Mouse (Mus musculus) MEL (cell line): ENCODE measurements at regions not wholly inside any gene's neighbourhood (a gene's known extent, or its start where the extent isn't known, plus 50 kb on each side); places are given as distances from the start of the nearest gene placed in this dataset.

Experiments used
- DNase-seq: peaks from one replicate; pipeline ENCODE4 v3.0.0; 2011; ENCODE audit warnings: low read depth, low spot score
- H3K27ac ChIP-seq: 2 replicates; pipeline ENCODE4 v1.5.1; 2012; ENCODE audit warnings: low read depth, mild to moderate bottlenecking, control low read depth, low read length, moderate library complexity; ENCODE audit not compliant: control insufficient read depth
- H3K27me3 ChIP-seq, 2 experiments: fragments of 150-350 bp in 1 of 2; sonication (generic) in 1 of 2; 2 replicates each; pipeline ENCODE4 v1.6.1; 2012; ENCODE audit warnings: low read length in 2 of 2, mild to moderate bottlenecking in 2 of 2, improper control_type of control experiment in 1 of 2, moderate library complexity in 1 of 2; ENCODE audit not compliant: insufficient read depth in 2 of 2, control insufficient read depth in 1 of 2
- H3K36me3 ChIP-seq, 2 experiments: 2 replicates each; pipeline ENCODE4 v1.6.1; 2012 to 2014; ENCODE audit warnings: low read length in 2 of 2, improper control_type of control experiment in 1 of 2, inconsistent platforms in 1 of 2, mild to moderate bottlenecking in 1 of 2; ENCODE audit not compliant: insufficient read depth in 2 of 2, control insufficient read depth in 1 of 2
- H3K4me1 ChIP-seq, 2 experiments: fragments of 150-350 bp in 1 of 2; sonication (generic) in 1 of 2; 2 replicates each; pipeline ENCODE4 v1.6.1; 2012; ENCODE audit warnings: low read length in 2 of 2, improper control_type of control experiment in 1 of 2, mild to moderate bottlenecking in 1 of 2; ENCODE audit not compliant: insufficient read depth in 2 of 2, control insufficient read depth in 1 of 2
- H3K4me3 ChIP-seq, 2 experiments: fragments of 150-350 bp in 1 of 2; sonication (generic) in 1 of 2; 2 replicates each; pipeline ENCODE4 v1.5.1; 2012; ENCODE audit warnings: low read depth in 2 of 2, low read length in 2 of 2, mild to moderate bottlenecking in 2 of 2, moderate library complexity in 2 of 2, control low read depth in 1 of 2, improper control_type of control experiment in 1 of 2; ENCODE audit not compliant: control insufficient read depth in 1 of 2, insufficient read depth in 1 of 2
- H3K79me2 ChIP-seq: 2 replicates; pipeline ENCODE4 v1.6.1; 2012; ENCODE audit warnings: mild to moderate bottlenecking, low read length, moderate library complexity; ENCODE audit not compliant: control insufficient read depth, poor library complexity, insufficient read depth
- H3K9ac ChIP-seq: 2 replicates; pipeline ENCODE4 v1.6.1; 2012; ENCODE audit warnings: low read depth, mild to moderate bottlenecking, control low read depth, low read length, moderate library complexity; ENCODE audit not compliant: control insufficient read depth, poor library complexity, severe bottlenecking
- H3K9me3 ChIP-seq: fragments of 150-350 bp; sonication (generic); replicated peaks from 2 replicates; pipeline ENCODE4 v1.6.1; 2012; ENCODE audit warnings: mild to moderate bottlenecking, low read length, improper control_type of control experiment, moderate library complexity; ENCODE audit not compliant: insufficient read depth
- BHLHE40 ChIP-seq: IDR thresholded peaks from 2 replicates; pipeline ENCODE4 v1.6.1; 2012; ENCODE audit warnings: low read depth, mild to moderate bottlenecking, inconsistent platforms, low read length, improper control_type of control experiment, borderline replicate concordance
- CHD2 ChIP-seq: IDR thresholded peaks from 2 replicates; pipeline ENCODE4 v1.6.1; 2011; ENCODE audit warnings: low read length, improper control_type of control experiment
- E2F4 ChIP-seq: IDR thresholded peaks from 2 replicates; pipeline ENCODE4 v1.6.1; 2011; ENCODE audit warnings: low read depth, low read length, improper control_type of control experiment, borderline replicate concordance
- ELF1 ChIP-seq: IDR thresholded peaks from 2 replicates; pipeline ENCODE4 v1.6.1; 2014; ENCODE audit warnings: low read depth, mild to moderate bottlenecking, inconsistent platforms, low read length, improper control_type of control experiment, moderate library complexity
- EP300 ChIP-seq, 2 experiments: IDR thresholded peaks; 2 replicates each; pipeline ENCODE4 v1.6.1; 2011; ENCODE audit warnings: improper control_type of control experiment in 2 of 2, low read length in 2 of 2, low read depth in 1 of 2, mild to moderate bottlenecking in 1 of 2
- ETS1 ChIP-seq: IDR thresholded peaks from 2 replicates; pipeline ENCODE4 v1.6.1; 2012; ENCODE audit warnings: low read depth, mild to moderate bottlenecking, inconsistent platforms, low read length, improper control_type of control experiment, moderate library complexity
- GABPA ChIP-seq: IDR thresholded peaks from 2 replicates; pipeline ENCODE4 v1.6.1; 2012; ENCODE audit warnings: low read depth, mild to moderate bottlenecking, inconsistent platforms, low read length, improper control_type of control experiment, moderate library complexity
- HCFC1 ChIP-seq: IDR thresholded peaks from 2 replicates; pipeline ENCODE4 v1.6.1; 2012; ENCODE audit warnings: low read depth, mild to moderate bottlenecking, inconsistent platforms, low read length, improper control_type of control experiment, moderate library complexity
- KAT2A ChIP-seq: conservative IDR thresholded peaks from 2 replicates; pipeline ENCODE4 v1.6.1; 2012; ENCODE audit warnings: low read depth, low read length, improper control_type of control experiment, inconsistent platforms
- MAFK ChIP-seq: IDR thresholded peaks from 2 replicates; pipeline ENCODE4 v1.6.1; 2011; ENCODE audit warnings: low read depth, mild to moderate bottlenecking, low read length, improper control_type of control experiment, borderline replicate concordance
- MAX ChIP-seq: IDR thresholded peaks from 2 replicates; pipeline ENCODE4 v1.6.1; 2011; ENCODE audit warnings: low read length, improper control_type of control experiment
- MAZ ChIP-seq: IDR thresholded peaks from 2 replicates; pipeline ENCODE4 v1.6.1; 2012; ENCODE audit warnings: low read depth, mild to moderate bottlenecking, inconsistent platforms, low read length, improper control_type of control experiment
- MEF2A ChIP-seq: IDR thresholded peaks from 2 replicates; pipeline ENCODE4 v1.6.1; 2014; ENCODE audit warnings: low read depth, mild to moderate bottlenecking, inconsistent platforms, low read length, improper control_type of control experiment; ENCODE audit not compliant: poor library complexity, insufficient replicate concordance, severe bottlenecking; ENCODE audit errors: extremely low read depth
- MXI1 ChIP-seq: IDR thresholded peaks from 2 replicates; pipeline ENCODE4 v1.6.1; 2011; ENCODE audit warnings: mild to moderate bottlenecking, low read depth, low read length, improper control_type of control experiment
- MYB ChIP-seq: IDR thresholded peaks from 2 replicates; pipeline ENCODE4 v1.6.1; 2011; ENCODE audit warnings: mild to moderate bottlenecking, low read depth, low read length, improper control_type of control experiment
- MYC ChIP-seq: IDR thresholded peaks from 2 replicates; pipeline ENCODE4 v1.6.1; 2011; ENCODE audit warnings: low read depth, mild to moderate bottlenecking, low read length, improper control_type of control experiment, moderate library complexity
- NELFE ChIP-seq: IDR thresholded peaks from 2 replicates; pipeline ENCODE4 v1.6.1; 2011; ENCODE audit warnings: low read depth, low read length, improper control_type of control experiment
- NRF1 ChIP-seq: IDR thresholded peaks from 2 replicates; pipeline ENCODE4 v1.6.1; 2014; ENCODE audit warnings: low read depth, mild to moderate bottlenecking, inconsistent platforms, low read length, improper control_type of control experiment, moderate library complexity; ENCODE audit not compliant: poor library complexity, insufficient read depth, severe bottlenecking
- POLR2A ChIP-seq, 2 experiments: IDR thresholded peaks; 2 replicates each; pipeline ENCODE4 v1.6.1; 2011 to 2012; ENCODE audit warnings: low read length in 2 of 2, mild to moderate bottlenecking in 2 of 2, control low read depth in 1 of 2, improper control_type of control experiment in 1 of 2, low read depth in 1 of 2, moderate library complexity in 1 of 2; ENCODE audit not compliant: control insufficient read depth in 1 of 2, insufficient read depth in 1 of 2, poor library complexity in 1 of 2
- POLR2AphosphoS2 ChIP-seq: IDR thresholded peaks from 2 replicates; pipeline ENCODE4 v1.6.1; 2011; ENCODE audit warnings: low read length, improper control_type of control experiment
- POLR2AphosphoS5 ChIP-seq: IDR thresholded peaks from 2 replicates; pipeline ENCODE4 v1.6.1; 2012; ENCODE audit warnings: low read depth, borderline replicate concordance, mild to moderate bottlenecking, inconsistent platforms, low read length, moderate library complexity, mixed read lengths
- RCOR1 ChIP-seq: IDR thresholded peaks from 2 replicates; pipeline ENCODE4 v1.6.1; 2012; ENCODE audit warnings: low read depth, mild to moderate bottlenecking, inconsistent platforms, low read length, improper control_type of control experiment
- TAL1 ChIP-seq: IDR thresholded peaks from 2 replicates; pipeline ENCODE4 v1.6.1; 2012; ENCODE audit warnings: mild to moderate bottlenecking, inconsistent platforms, low read length, moderate library complexity, mixed read lengths
- TCF12 ChIP-seq: IDR thresholded peaks from 2 replicates; pipeline ENCODE4 v1.6.1; 2014; ENCODE audit warnings: low read depth, mild to moderate bottlenecking, inconsistent platforms, low read length, improper control_type of control experiment, moderate library complexity
- UBTF ChIP-seq: IDR thresholded peaks from 2 replicates; pipeline ENCODE4 v1.6.1; 2012; ENCODE audit warnings: low read depth, mild to moderate bottlenecking, inconsistent platforms, low read length, improper control_type of control experiment, moderate library complexity, borderline replicate concordance; ENCODE audit not compliant: insufficient read depth
- USF1 ChIP-seq: IDR thresholded peaks from 2 replicates; pipeline ENCODE4 v1.6.1; 2014; ENCODE audit warnings: low read depth, mild to moderate bottlenecking, inconsistent platforms, low read length, improper control_type of control experiment, moderate library complexity
- USF2 ChIP-seq, 2 experiments: IDR thresholded peaks; 2 replicates each; pipeline ENCODE4 v1.6.1; 2011 to 2012; ENCODE audit warnings: improper control_type of control experiment in 2 of 2, low read length in 2 of 2, borderline replicate concordance in 1 of 2, inconsistent platforms in 1 of 2, low read depth in 1 of 2, mild to moderate bottlenecking in 1 of 2; ENCODE audit not compliant: insufficient read depth in 1 of 2

- Histone ChIP-seq H3K36me3 (no peaks in the 10 kb centered on the region), H3K27me3 (peaks cover 0 to 13% of the 10 kb centered on the region in 2 experiments; a peak in 3 of 4 replicates), H3K9ac (no peak overlapping the region), H3K9me3 (no peaks in the 10 kb centered on the region), H3K4me1 (no peaks in the 10 kb centered on the region), H3K27ac (no peak overlapping the region), H3K4me3 (no peak overlapping the region), H3K79me2 (no peaks in the 10 kb centered on the region)
- DNase-seq, result no peak
- no peak for TF ChIP-seq MXI1
- no peak for TF ChIP-seq MAFK
- TF ChIP-seq POLR2A (IDR thresholded peaks at IDR 0.05; ENCODE audit: control insufficient read depth in 1 of 2, insufficient read depth in 1 of 2, low read depth in 1 of 2, low read length in 2 of 2, poor library complexity in 1 of 2), result no peak
- TF ChIP-seq CHD2, result no peak
- no peak for TF ChIP-seq NRF1
- TF ChIP-seq MYB, result no peak
- TF ChIP-seq MAX, result no peak
- TF ChIP-seq RCOR1, result no peak
- TF ChIP-seq ELF1, result no peak
- TF ChIP-seq HCFC1, result no peak
- no peak for TF ChIP-seq BHLHE40
- no peak for TF ChIP-seq USF1
- TF ChIP-seq MEF2A, result no peak
- no peak for TF ChIP-seq POLR2AphosphoS2
- TF ChIP-seq ETS1, result no peak
- TF ChIP-seq UBTF, result no peak
- TF ChIP-seq EP300 (IDR thresholded peaks at IDR 0.05; ENCODE audit: low read depth in 1 of 2, low read length in 2 of 2), result no peak
- no peak for TF ChIP-seq USF2 (IDR thresholded peaks at IDR 0.05; ENCODE audit: borderline replicate concordance in 1 of 2, insufficient read depth in 1 of 2, low read depth in 1 of 2, low read length in 2 of 2)
- no peak for TF ChIP-seq MYC
Observed at GRCm38 (mm10) chr16:30741192-30741591, 141.7 kb downstream of the Fam43a start.

GRCm38 (mm10) chr16:30742474-30742873, 143.0 kb downstream of the Fam43a start:
- Histone ChIP-seq H3K27me3 (peaks cover 0 to 13% of the 10 kb centered on the region in 2 experiments; a peak in 3 of 4 replicates), H3K79me2 (no peaks in the 10 kb centered on the region), H3K9ac (no peak overlapping the region), H3K36me3 (no peaks in the 10 kb centered on the region), H3K9me3 (no peaks in the 10 kb centered on the region), H3K27ac (no peak overlapping the region), H3K4me3 (no peak overlapping the region), H3K4me1 (no peaks in the 10 kb centered on the region)
- DNase-seq, result no peak
- TF ChIP-seq BHLHE40 (no peak), MYC (no peak), KAT2A (no peak), POLR2AphosphoS5 (no peak), GABPA (no peak), NRF1 (no peak), MAZ (no peak), EP300 (IDR thresholded peaks at IDR 0.05; ENCODE audit: low read depth in 1 of 2, low read length in 2 of 2) (no peak), POLR2A (IDR thresholded peaks at IDR 0.05; ENCODE audit: control insufficient read depth in 1 of 2, insufficient read depth in 1 of 2, low read depth in 1 of 2, low read length in 2 of 2, poor library complexity in 1 of 2) (no peak), E2F4 (no peak), NELFE (no peak), MAFK (no peak), TAL1 (no peak), USF2 (IDR thresholded peaks at IDR 0.05; ENCODE audit: borderline replicate concordance in 1 of 2, insufficient read depth in 1 of 2, low read depth in 1 of 2, low read length in 2 of 2) (no peak), HCFC1 (no peak), ELF1 (no peak), TCF12 (no peak)
